Mouse (Mus musculus): ENCODE results near the gene March2.

March2 gene

DNA sequence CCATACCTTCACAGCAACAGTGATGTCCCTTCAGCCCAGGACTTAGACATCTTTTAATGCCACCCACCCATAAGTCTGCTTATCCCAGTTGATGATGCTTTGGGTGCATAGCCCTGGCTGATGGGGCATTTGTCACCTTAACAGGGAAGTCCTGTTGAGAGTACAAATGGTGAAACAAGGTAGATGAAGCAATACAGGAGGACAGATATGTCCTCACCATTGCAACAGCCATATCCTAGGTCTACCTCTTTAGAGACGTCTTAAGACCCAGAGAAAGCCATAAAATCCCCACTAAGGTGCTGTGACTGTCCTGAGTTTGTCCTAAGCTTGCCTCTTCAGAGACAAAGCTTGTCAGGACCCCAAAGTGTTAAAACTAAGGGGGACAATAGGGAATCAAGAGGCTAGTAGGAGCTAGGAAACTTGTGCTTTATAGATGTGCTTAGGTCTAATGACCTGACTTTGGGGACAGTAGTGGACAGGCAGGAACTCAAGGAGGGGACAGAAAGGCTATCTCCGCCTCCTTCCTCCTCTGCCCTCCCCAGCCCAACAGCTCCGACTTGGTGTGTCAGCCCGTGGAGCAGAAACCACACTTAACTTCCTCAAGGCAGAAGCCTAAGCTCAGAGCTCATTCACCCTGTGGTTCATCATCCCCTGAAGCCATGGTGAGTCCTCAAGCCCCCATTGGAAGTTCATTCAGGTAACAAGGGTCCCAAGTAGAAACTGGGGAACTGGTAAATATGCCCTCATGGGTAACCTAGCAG, 80.8 kb downstream of the March2 start, which contains the start of gene Pram1:
Gene Pram1 (plus strand): TSS at position 541 of the 761 bp plus-strand sequence.
- in situ Hi-C loops (cut with MseI, MboI), result no loop called here

DNA sequence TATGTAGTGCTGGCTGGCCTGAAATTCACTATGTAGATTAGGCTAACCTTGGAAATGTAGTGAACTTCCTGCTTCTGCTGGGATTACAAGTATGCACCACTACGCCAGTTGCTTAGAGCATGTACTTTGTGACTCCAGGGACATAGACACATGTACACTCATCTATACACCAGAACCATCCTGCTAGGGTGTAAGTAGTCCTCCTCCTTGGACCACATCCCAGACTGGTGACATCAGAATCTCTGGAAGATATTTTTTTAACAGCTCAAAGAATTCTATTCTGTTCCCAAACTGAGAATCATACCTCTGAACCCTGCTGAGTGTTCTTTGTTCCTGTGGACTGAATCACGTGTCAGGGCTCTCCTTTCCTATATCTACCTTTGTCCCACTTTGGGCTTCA, 81.4 kb downstream of the March2 start:
- in situ Hi-C loops (cut with MseI, MboI), result no loop called here
